8 mouse cellular contexts compared by ENCODE assay signal in genomic region chr9:25150791-25151610, GRCm38 (mm10). TPM values are rescaled to one million over a fixed set of nuclear protein-coding genes. Genes with fewer than 3 reads are reported as not detected.
A peak's percentile ranks its signal among the peaks of the same experiment; 100 is the strongest.
DNase-seq lines count a peak whose midpoint lies in the region; ATAC-seq and TF ChIP-seq lines count a peak whose summit lies in the region.

No protein-coding gene starts in this region.

- H3K27me3 ChIP-seq in lung, postnatal 0 days (replicated peaks; ENCODE audit: insufficient read depth, low read length) = no peaks in the 10 kb centered on the region

- ATAC-seq in granulocyte monocyte progenitor cell, adult 5-6 weeks (replicated peaks; ENCODE audit: poor library complexity, severe bottlenecking) = peak; percentile 25
- peak; percentile 75 for ATAC-seq in lung, postnatal 0 days

- no peak for TF ChIP-seq CTCF in lung, postnatal 0 days (IDR thresholded peaks at IDR 0.05)

- H3K9ac ChIP-seq in lung, postnatal 0 days (replicated peaks; ENCODE audit: low read depth) = peak overlapping the region; percentile 92

- peak overlapping the region; percentile 56 for H3K4me2 ChIP-seq in lung, postnatal 0 days (replicated peaks; ENCODE audit: low read depth, low read length)

- under 1% methylated on average over 53 of the region's 73 CpGs for WGBS in lung, postnatal 0 days

- peak; percentile 14 for DNase-seq in left cerebral cortex, adult 11 months (ENCODE audit: low spot score)
- no peak for DNase-seq in left cerebral cortex, postnatal 4 days
- peak; percentile 56 for DNase-seq in embryo, embryonic 11 days
- peak; percentile 45 for DNase-seq in layer of hippocampus, adult 9-11 months
- DNase-seq in lung, postnatal 0 days (ENCODE audit: low spot score) = peak; percentile 97
- peak; percentile 67 for DNase-seq in ovary, postnatal 10 days (ENCODE audit: low spot score)
- peak; percentile 49 for DNase-seq in urinary bladder, postnatal 10 days (ENCODE audit: low spot score)

- no peak for TF ChIP-seq EP300 in lung, postnatal 0 days (IDR thresholded peaks at IDR 0.05)

- H3K9me3 ChIP-seq in lung, postnatal 0 days (ENCODE audit: low read length) = no peaks in the 10 kb centered on the region

- H3K27ac ChIP-seq in lung, postnatal 0 days (ENCODE audit: low read length) = peak overlapping the region; percentile 100

- peak overlapping the region; percentile 64 for H3K4me3 ChIP-seq in lung, postnatal 0 days (ENCODE audit: low read depth, low read length)

- H3K4me1 ChIP-seq in lung, postnatal 0 days (ENCODE audit: insufficient read depth, low read depth, low read length) = peaks cover 4% of the 10 kb centered on the region; the same call in 1 of the 2 replicates

- intact Hi-C loops in left cerebral cortex, postnatal 4 days (cut with DNase I) = loop anchor here (10.0 kb wide), 1 partner anchor 154 kb away; no protein-coding TSS in a partner anchor

- H3K36me3 ChIP-seq in lung, postnatal 0 days (ENCODE audit: insufficient read depth, low read length) = no peaks in the 10 kb centered on the region

RNA-seq across cellular contexts. Expression of gene Herpud2, which starts 0.6 kb away (rescaled TPM):
- 10 to 100 TPM; 46.9 TPM for total RNA-seq in left cerebral cortex, postnatal 4 days (2021)
- total RNA-seq in granulocyte monocyte progenitor cell, adult 5-6 weeks (2014; fragmentation: Nextera tagmentation) = 24.0 and 28.3 TPM in 2 replicates
- 14.9 and 17.1 TPM in 2 replicates for total RNA-seq in granulocyte monocyte progenitor cell, adult 5-6 weeks (2017)
- polyA plus RNA-seq in lung, postnatal 0 days (2015; fragmentation: Nextera tagmentation; extraction: Ambion mirVana) = 36.2 and 39.3 TPM in 2 replicates
